Mouse (Mus musculus) heart, adult 2 months (tissue): ENCODE data around the gene Coq2. TPM values are rescaled to one million over a fixed set of nuclear protein-coding genes. Genes with fewer than 3 reads are reported as not detected.
A peak's percentile ranks its signal among the peaks of the same experiment; 100 is the strongest.

Experiments used
- DNase-seq, 2 experiments: peaks; one replicate each; pipeline ENCODE4 v3.0.0; 2021
- H3K27ac ChIP-seq: fragments of 200-600 bp; 2 replicates; pipeline ENCODE4 v1.8.1; 2022
- H3K27me3 ChIP-seq: fragments of 200-500 bp; 2 replicates; pipeline ENCODE4 v1.6.1; 2012; ENCODE audit warnings: mild to moderate bottlenecking, low read length, inconsistent platforms, mixed read lengths; ENCODE audit not compliant: control insufficient read depth, insufficient read depth
- H3K36me3 ChIP-seq: fragments of 200-500 bp; 2 replicates; pipeline ENCODE4 v1.6.1; 2012; ENCODE audit warnings: low read length, inconsistent platforms; ENCODE audit not compliant: control insufficient read depth, insufficient read depth
- H3K4me1 ChIP-seq: fragments of 200-500 bp; 2 replicates; pipeline ENCODE4 v1.6.1; 2011; ENCODE audit warnings: low read length; ENCODE audit not compliant: control insufficient read depth, insufficient read depth
- H3K4me3 ChIP-seq: fragments of 200-600 bp; 2 replicates; pipeline ENCODE4 v1.8.1; 2022
- H3K79me2 ChIP-seq: fragments of 200-500 bp; replicated peaks from 2 replicates; pipeline ENCODE4 v1.6.1; 2012; ENCODE audit warnings: mild to moderate bottlenecking, inconsistent platforms, low read length, moderate library complexity, mixed read lengths; ENCODE audit not compliant: control insufficient read depth, insufficient read depth
- H3K9ac ChIP-seq: fragments of 200-500 bp; 2 replicates; pipeline ENCODE4 v1.6.1; 2012; ENCODE audit warnings: low read depth, mild to moderate bottlenecking, control low read depth, inconsistent platforms, low read length, mixed read lengths
- CTCF ChIP-seq: fragments of 200-600 bp; IDR thresholded peaks from 2 replicates; pipeline ENCODE4 v1.8.1; 2022; ENCODE audit warnings: antibody characterized with exemption, mild to moderate bottlenecking, moderate library complexity
- EP300 ChIP-seq: fragments of 200-500 bp; IDR thresholded peaks from 2 replicates; pipeline ENCODE4 v1.6.1; 2011; ENCODE audit warnings: low read depth, low read length, control low read depth; ENCODE audit not compliant: insufficient read depth
- POLR2A ChIP-seq: fragments of 200-500 bp; IDR thresholded peaks from 2 replicates; pipeline ENCODE4 v1.6.1; 2011; ENCODE audit warnings: mild to moderate bottlenecking, low read depth, low read length, control low read depth; ENCODE audit not compliant: insufficient read depth
- WGBS: fragments of 180-500 bp; shearing (Covaris S2); methylation state at CpG from one replicate; pipeline ENCODE4 v1.1.7; 2018; 5-methylcytosine and 5-hydroxymethylcytosine counted together
- intact Hi-C: fragments of 180-260 bp; cut with DNase I; formaldehyde crosslinking; loops from one replicate; pipeline ENCODE4 v1.15.1; 2025
- polyA plus RNA-seq: library from polyadenylated mRNA; depleted of rRNA; stranded (reverse); fragments of >200 nt; gene quantifications from 2 replicates; pipeline ENCODE4 v1.2.3, GENCODE M21; 2012
- total RNA-seq, 2 experiments: library from RNA; stranded (reverse); gene quantifications; 2 replicates each; pipeline ENCODE4 v1.2.3; 2021

The Coq2 gene
- total and polyA plus RNA-seq, 3 experiments = 95.9 to 109 (median 106) TPM

DNA sequence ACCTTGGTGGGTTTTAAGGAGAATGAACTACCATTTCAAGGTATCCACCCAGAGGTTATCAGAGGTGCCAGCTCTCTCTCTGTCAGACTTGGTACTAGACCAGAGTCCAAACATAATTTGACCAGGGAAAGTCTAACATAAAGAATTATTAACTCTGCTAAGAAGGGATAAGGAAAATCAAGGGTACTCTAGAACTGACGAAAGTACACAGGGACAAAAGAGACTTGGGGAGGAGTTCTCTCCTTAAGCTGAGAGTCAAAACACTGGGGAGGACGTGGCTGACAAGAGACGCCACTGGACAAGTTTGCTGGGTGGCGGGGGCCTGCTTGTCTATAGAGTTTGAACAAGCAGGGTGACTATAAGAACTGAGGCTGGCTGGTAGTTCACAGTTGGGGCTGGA is 28.4 kb downstream of the Coq2 start:
- DNase-seq = no peak
- Histone ChIP-seq H3K79me2 (no peaks in the 10 kb centered on the region), H3K9ac (no peak overlapping the region), H3K27me3 (no peaks in the 10 kb centered on the region), H3K4me3 (no peak overlapping the region), H3K27ac (no peak overlapping the region), H3K36me3 (no peaks in the 10 kb centered on the region), H3K4me1 (peaks cover 6% of the 10 kb centered on the region)
- 88% methylated on average over 4 of the region's 4 CpGs for WGBS
- intact Hi-C loops = no loop called here
- TF ChIP-seq CTCF (no peak), EP300 (no peak), POLR2A (no peak)

DNA sequence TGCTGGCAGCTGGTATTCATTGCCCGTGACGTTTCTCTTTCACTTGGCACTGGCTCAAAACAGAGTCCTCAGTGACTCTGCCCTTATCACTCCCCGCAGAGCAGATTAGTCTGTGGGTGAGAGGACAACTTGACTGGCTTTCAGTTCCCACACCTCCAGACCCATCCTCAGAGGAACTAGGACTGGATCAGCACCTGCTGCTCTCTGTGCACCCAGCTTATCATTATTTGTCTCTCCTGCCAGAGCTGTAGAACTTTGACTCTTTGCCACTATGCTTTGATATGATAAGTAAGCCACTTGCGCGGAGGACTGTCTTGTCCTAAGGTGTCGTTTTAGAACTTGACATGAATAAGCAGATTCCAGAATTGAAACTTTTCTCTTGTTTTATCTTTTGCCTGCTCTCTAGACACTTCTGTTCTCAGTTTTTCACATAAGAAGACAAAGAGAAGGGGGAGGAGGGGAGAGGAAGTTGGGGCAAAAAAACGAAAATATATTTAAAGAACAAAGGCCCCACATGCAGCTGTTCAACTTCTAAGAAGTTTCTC is 30.9 kb downstream of the Coq2 start:
- DNase-seq = peak; percentile 30 to 49
- H3K9ac ChIP-seq = no peak overlapping the region
- H3K4me1 ChIP-seq = peaks cover 6% of the 10 kb centered on the region
- no peak overlapping the region for H3K4me3 ChIP-seq
- H3K79me2 ChIP-seq = no peaks in the 10 kb centered on the region
- TF ChIP-seq CTCF = no peak
- TF ChIP-seq POLR2A = no peak
- no peak for TF ChIP-seq EP300
- intact Hi-C loops = no loop called here
- H3K27ac ChIP-seq = no peak overlapping the region
- 12% methylated on average over 7 of the region's 7 CpGs for WGBS
- H3K27me3 ChIP-seq = no peaks in the 10 kb centered on the region
- H3K36me3 ChIP-seq = no peaks in the 10 kb centered on the region

DNA sequence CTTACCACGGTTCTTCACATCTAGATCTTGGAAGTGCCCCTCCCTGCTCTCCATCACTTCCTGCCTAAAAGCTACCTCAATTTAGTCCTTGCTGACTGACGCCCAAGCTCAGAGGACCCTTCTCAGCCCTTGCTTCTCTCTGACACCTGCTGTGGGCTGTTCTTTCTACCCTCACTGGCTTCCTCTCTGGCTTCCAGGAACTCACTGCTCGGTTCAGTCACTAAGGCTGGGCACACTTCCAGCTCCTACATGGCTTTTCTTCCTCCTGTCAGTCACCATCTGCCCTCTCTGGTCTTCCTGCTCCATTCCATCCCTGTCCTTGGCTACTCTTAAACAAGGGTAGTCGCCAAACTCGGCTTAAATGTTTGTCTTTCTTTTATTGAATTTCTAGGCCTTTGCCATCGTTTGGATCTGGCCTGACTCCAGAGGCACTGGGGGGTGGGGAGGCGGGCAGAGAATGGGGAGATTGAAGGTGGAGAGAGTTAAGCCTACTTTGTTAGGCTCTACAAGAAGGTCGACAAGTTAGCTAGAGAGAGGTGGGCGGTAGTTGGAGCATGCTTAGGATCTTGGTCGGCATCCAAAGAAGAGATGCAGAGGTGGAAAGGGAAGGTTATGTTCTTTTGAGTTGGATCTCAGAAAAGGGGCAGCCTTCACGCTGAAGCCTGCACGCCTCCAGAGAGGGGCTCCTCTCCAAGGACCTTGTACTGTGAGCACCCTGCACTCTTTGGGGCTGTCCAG is 31.5 kb downstream of the Coq2 start:
- DNase-seq = peak; percentile 35 to 49
- Histone ChIP-seq H3K36me3 (no peaks in the 10 kb centered on the region), H3K4me3 (no peak overlapping the region), H3K27me3 (no peaks in the 10 kb centered on the region), H3K79me2 (no peaks in the 10 kb centered on the region), H3K4me1 (peaks cover 6% of the 10 kb centered on the region), H3K27ac (no peak overlapping the region), H3K9ac (no peak overlapping the region)
- intact Hi-C loops = no loop called here
- 34% methylated on average over 12 of the region's 12 CpGs for WGBS
- TF ChIP-seq CTCF (no peak), EP300 (no peak), POLR2A (no peak)

DNA sequence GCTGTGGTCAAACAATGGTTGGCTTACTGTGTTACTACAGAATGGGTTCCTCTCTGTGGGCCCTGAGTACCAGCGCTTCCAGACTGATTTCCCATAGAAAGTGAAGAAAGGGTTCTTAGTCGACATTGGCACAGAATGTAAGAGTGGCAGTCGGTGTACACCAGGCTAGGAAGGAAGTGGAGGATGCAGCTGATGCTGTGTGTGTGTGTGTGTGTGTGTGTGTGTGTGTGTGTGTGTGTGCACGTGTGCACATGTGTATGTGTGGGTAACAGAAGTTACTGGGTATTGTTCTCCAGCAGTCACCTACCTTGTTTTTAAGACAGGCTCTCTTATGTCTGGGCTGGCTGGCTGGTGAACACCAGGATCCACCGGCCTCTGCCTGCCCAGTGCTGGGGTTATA is 32.6 kb downstream of the Coq2 start:
- WGBS = 74% methylated on average over 5 of the region's 5 CpGs
- H3K79me2 ChIP-seq = no peaks in the 10 kb centered on the region
- no peak overlapping the region for H3K27ac ChIP-seq
- intact Hi-C loops = no loop called here
- H3K36me3 ChIP-seq = no peaks in the 10 kb centered on the region
- TF ChIP-seq POLR2A (no peak), CTCF (no peak), EP300 (no peak)
- H3K4me3 ChIP-seq = no peak overlapping the region
- DNase-seq = no peak
- no peak overlapping the region for H3K9ac ChIP-seq
- no peaks in the 10 kb centered on the region for H3K27me3 ChIP-seq
- peaks cover 5% of the 10 kb centered on the region for H3K4me1 ChIP-seq

DNA sequence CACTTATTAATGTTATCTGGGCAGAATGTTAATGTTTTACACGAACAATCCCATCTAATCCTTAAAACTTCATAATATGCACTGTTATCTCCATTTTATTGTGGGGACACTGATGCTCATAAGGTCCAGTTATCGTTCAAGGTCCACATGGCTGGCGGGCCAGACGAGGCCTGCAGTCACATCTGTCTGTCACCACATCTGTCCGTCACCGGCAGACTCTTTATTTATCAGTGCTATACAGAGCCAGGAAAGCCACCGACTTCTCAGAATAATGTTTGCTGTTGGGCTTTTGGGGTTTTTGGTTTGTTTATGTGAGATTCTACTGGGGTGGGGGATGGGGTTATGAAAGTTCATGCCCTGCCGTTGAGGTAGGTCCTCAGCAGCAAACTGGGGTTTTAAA is 36.5 kb downstream of the Coq2 start:
- DNase-seq = no peak
- H3K4me1 ChIP-seq = peaks cover 1% of the 10 kb centered on the region; the same call in 1 of the 2 replicates
- intact Hi-C loops = no loop called here
- no peak overlapping the region for H3K9ac ChIP-seq
- H3K27me3 ChIP-seq = no peaks in the 10 kb centered on the region
- no peak overlapping the region for H3K4me3 ChIP-seq
- no peak overlapping the region for H3K27ac ChIP-seq
- WGBS = 69% methylated on average over 8 of the region's 8 CpGs
- no peaks in the 10 kb centered on the region for H3K79me2 ChIP-seq
- TF ChIP-seq EP300 (no peak), CTCF (no peak), POLR2A (no peak)
- H3K36me3 ChIP-seq = no peaks in the 10 kb centered on the region

DNA sequence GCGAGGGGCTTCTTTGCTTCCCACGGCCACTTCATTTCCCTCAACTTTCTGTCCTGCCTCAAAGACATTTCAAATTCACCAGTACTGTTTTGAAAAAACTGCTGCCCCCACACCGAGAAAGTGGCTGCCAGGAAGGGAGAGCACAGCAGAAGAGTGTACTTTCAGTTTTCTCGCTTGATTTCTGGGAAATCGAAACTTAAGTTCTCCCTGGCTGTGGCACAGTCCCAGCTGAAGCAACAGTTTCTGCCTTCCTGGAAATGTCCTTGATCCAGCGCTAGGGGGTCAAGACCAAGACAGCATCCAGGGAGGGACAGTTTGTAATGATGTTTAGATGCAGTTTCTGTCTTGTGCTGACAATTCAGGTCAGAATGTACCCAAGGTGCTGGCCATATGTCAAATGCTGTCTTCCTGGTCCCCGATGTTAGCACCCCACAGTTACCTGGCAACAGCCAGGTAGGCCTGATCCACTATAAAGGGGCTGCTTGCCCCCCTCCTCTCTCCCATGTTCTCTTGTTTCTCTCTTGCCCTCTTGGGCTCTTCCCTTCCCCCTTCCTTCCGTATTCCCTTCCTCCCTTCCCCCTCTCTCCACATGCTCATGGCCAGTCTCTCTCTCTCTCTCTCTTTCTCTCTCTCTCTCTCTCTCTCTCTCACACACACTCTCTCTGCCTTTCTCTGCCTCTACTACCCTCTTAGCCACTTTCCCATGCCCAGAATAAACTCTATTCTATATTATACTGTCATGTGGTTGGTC is 38.0 kb downstream of the Coq2 start:
- intact Hi-C loops = no loop called here
- no peak overlapping the region for H3K4me3 ChIP-seq
- H3K79me2 ChIP-seq = no peaks in the 10 kb centered on the region
- H3K27me3 ChIP-seq = no peaks in the 10 kb centered on the region
- H3K27ac ChIP-seq = peak overlapping the region; percentile 59
- TF ChIP-seq EP300 = no peak
- peak; percentile 35 for TF ChIP-seq CTCF
- H3K9ac ChIP-seq = no peak overlapping the region
- peak; percentile 46 to 58 for DNase-seq
- WGBS = 58% methylated on average over 8 of the region's 8 CpGs
- no peaks in the 10 kb centered on the region for H3K36me3 ChIP-seq
- H3K4me1 ChIP-seq = 0 out of 2 replicates have a peak, but pooled peaks cover 2% of the 10 kb centered on the region
